Mouse (Mus musculus): ENCODE measurements at regions not wholly inside any gene's neighbourhood (a gene's known extent, or its start where the extent isn't known, plus 50 kb on each side); places are given as distances from the start of the nearest gene placed in this dataset.

DNA sequence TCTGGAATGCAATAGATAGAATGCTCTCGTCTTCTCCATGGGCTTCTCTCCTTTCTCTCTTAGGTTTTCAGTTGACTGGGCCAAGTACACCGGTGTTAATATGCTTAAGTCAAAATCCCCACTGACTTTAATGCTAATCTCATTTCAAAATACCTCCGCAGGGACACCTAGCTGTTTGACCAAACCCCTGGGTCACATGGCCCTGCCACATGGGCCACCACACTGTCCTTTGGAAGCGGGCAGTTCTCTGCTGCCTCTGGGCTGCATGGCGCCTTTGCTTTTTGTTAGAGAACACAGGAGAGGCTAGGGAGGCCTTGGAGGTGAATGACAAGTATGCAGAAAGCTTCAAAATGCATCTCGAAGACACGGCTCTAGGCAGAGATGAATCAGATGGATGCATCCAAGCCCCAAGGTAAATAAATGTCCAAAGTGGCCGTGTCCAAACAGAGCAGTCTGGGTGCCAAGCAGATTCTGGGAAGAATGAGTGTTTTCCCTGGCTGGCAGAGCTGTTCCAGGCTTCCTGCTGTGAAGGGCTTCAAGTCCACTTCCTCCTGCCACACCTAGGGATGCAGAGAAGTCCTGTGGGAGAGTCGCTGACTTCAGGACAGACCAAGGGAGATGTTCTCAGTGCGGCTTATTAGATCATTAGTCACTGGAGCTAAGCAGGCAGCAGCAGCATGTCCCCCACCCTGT is 147.4 kb upstream of the Klf14 start:
- TF ChIP-seq CTCF (IDR thresholded peaks at IDR 0.05; ENCODE audit: extremely low read depth, insufficient read depth, low read length): no peak
- TF ChIP-seq POLR2A (IDR thresholded peaks at IDR 0.05; ENCODE audit: extremely low read depth, insufficient read depth, low read length): no peak

Data from cortical plate, adult 2 months (tissue).